Mouse (Mus musculus) spleen, postnatal 14 days (tissue): ENCODE results near the gene Hrasls5.

Source experiments
- DNase-seq, 2 experiments: peaks; one replicate each; pipeline ENCODE4 v3.0.0; 2021 to 2022; ENCODE audit warnings: low spot score in 2 of 2

Hrasls5 gene

GRCm38 (mm10) chr19:7611942-7612757, at the start of gene Hrasls5:
Gene Hrasls5, plus strand, starts transcription at chr19:7612541.
- no peak for DNase-seq

- DNase-seq = no peak
Measured at GRCm38 (mm10) chr19:7562601-7563129, 49.7 kb upstream of the Hrasls5 start.

- no peak for DNase-seq
Measured at GRCm38 (mm10) chr19:7563676-7564075, 48.7 kb upstream of the Hrasls5 start.

- DNase-seq = no peak
Measured at GRCm38 (mm10) chr19:7564457-7564856, 47.9 kb upstream of the Hrasls5 start.

- DNase-seq = no peak
Measured at GRCm38 (mm10) chr19:7566826-7567225, 45.5 kb upstream of the Hrasls5 start.

GRCm38 (mm10) chr19:7568364-7568763, 44.0 kb upstream of the Hrasls5 start:
- DNase-seq = no peak

- no peak for DNase-seq
Measured at GRCm38 (mm10) chr19:7569650-7570049, 42.7 kb upstream of the Hrasls5 start.

GRCm38 (mm10) chr19:7576180-7576579, 36.2 kb upstream of the Hrasls5 start:
- DNase-seq = no peak

- no peak for DNase-seq
Measured at GRCm38 (mm10) chr19:7577710-7578109, 34.6 kb upstream of the Hrasls5 start.

GRCm38 (mm10) chr19:7581042-7581441, 31.3 kb upstream of the Hrasls5 start:
- DNase-seq = no peak

GRCm38 (mm10) chr19:7583101-7583500, 29.2 kb upstream of the Hrasls5 start:
- no peak for DNase-seq

GRCm38 (mm10) chr19:7583599-7583998, 28.7 kb upstream of the Hrasls5 start:
- no peak for DNase-seq

- DNase-seq = no peak
Measured at GRCm38 (mm10) chr19:7585279-7585678, 27.1 kb upstream of the Hrasls5 start.

GRCm38 (mm10) chr19:7585764-7586163, 26.6 kb upstream of the Hrasls5 start:
- DNase-seq = no peak

- DNase-seq = no peak
Measured at GRCm38 (mm10) chr19:7590795-7591194, 21.5 kb upstream of the Hrasls5 start.

- DNase-seq = no peak
Measured at GRCm38 (mm10) chr19:7592018-7592417, 20.3 kb upstream of the Hrasls5 start.

- no peak for DNase-seq
Measured at GRCm38 (mm10) chr19:7595534-7595933, 16.8 kb upstream of the Hrasls5 start.

GRCm38 (mm10) chr19:7598481-7598880, 13.9 kb upstream of the Hrasls5 start:
- DNase-seq = no peak

GRCm38 (mm10) chr19:7601551-7601950, 10.8 kb upstream of the Hrasls5 start:
- no peak for DNase-seq

GRCm38 (mm10) chr19:7604107-7604506, 8.2 kb upstream of the Hrasls5 start:
- no peak for DNase-seq

- DNase-seq = no peak
Measured at GRCm38 (mm10) chr19:7605013-7605412, 7.3 kb upstream of the Hrasls5 start.

GRCm38 (mm10) chr19:7605930-7606783, 6.2 kb upstream of the Hrasls5 start:
- DNase-seq = no peak
